15 mouse cellular contexts compared by ENCODE assay signal in genomic region chr16:86501074-86501952, GRCm38 (mm10).
DNase-seq lines count a peak whose midpoint lies in the region; ATAC-seq lines count a peak whose summit lies in the region.
"Had no signal": no experiment of that assay in that cellular context is flagged by ENCODE, and none has a peak within 500 bp of the region (broad histone marks: within the 10 kb centered on the region; RNA-seq: fewer than 3 reads in every experiment).

No protein-coding gene starts in this region.

- no peaks in the 10 kb centered on the region for H3K27me3 ChIP-seq in lung, embryonic 15.5 days
- H3K27me3 ChIP-seq: liver, embryonic 13.5 days; neural tube, embryonic 13.5 days had no signal

- DNase-seq in kidney, adult 11 months: peak; percentile 27
- DNase-seq in kidney, postnatal 4 days: no peak
- DNase-seq in lung, postnatal 4 days: no peak
- DNase-seq in heart, postnatal 14 days: peak; percentile 2 to 7
- DNase-seq in skeletal muscle tissue, adult 2 months (ENCODE audit: low read depth, low spot score): peak; percentile 52
- DNase-seq in thymus, postnatal 14 days: no peak
- DNase-seq: adrenal gland, postnatal 14 days; cerebellum, adult 9-11 months; gastrocnemius, postnatal 14 days; liver, embryonic 13.5 days; right cerebral cortex, postnatal 4 days; thymus, adult 2 months had no signal

- ATAC-seq in lung, embryonic 15.5 days (ENCODE audit: borderline replicate concordance, extremely low read depth, low FRiP score, low TSS enrichment): peak; percentile 76
- ATAC-seq: hindbrain, embryonic 16.5 days had no signal

- no peak overlapping the region for H3K4me2 ChIP-seq in lung, embryonic 15.5 days
- H3K4me2 ChIP-seq: liver, embryonic 13.5 days; neural tube, embryonic 13.5 days had no signal

- 19% methylated on average over 3 of the region's 3 CpGs for WGBS in lung, embryonic 15.5 days

- intact Hi-C loops in heart, postnatal 14 days (cut with DNase I): no loop called here

- H3K9ac ChIP-seq in lung, embryonic 15.5 days: no peak overlapping the region
- H3K9ac ChIP-seq: liver, embryonic 13.5 days; neural tube, embryonic 13.5 days had no signal

- H3K9me3 ChIP-seq in lung, embryonic 15.5 days: no peaks in the 10 kb centered on the region
- H3K9me3 ChIP-seq: liver, embryonic 13.5 days; neural tube, embryonic 13.5 days had no signal

- peak overlapping the region; percentile 53 for H3K27ac ChIP-seq in lung, embryonic 15.5 days
- H3K27ac ChIP-seq: liver, embryonic 13.5 days; neural tube, embryonic 13.5 days had no signal

- no peak overlapping the region for H3K4me3 ChIP-seq in lung, embryonic 15.5 days
- H3K4me3 ChIP-seq: liver, embryonic 13.5 days; neural tube, embryonic 13.5 days had no signal

- no peaks in the 10 kb centered on the region for H3K36me3 ChIP-seq in lung, embryonic 15.5 days
- H3K36me3 ChIP-seq: liver, embryonic 13.5 days; neural tube, embryonic 13.5 days had no signal

- H3K4me1 ChIP-seq in lung, embryonic 15.5 days: peaks cover 6% of the 10 kb centered on the region; the same call in 1 of the 2 replicates
- H3K4me1 ChIP-seq: liver, embryonic 13.5 days; neural tube, embryonic 13.5 days had no signal

Comparison
In these comparisons a context has a peak if more than half of its experiments do, and no peak if none do; other contexts are left out.
1. DNase-seq: peak in kidney, adult 11 months (single experiment), heart, postnatal 14 days (2 of 2) and skeletal muscle tissue, adult 2 months (single experiment); none in kidney, postnatal 4 days (0 of 2), lung, postnatal 4 days (0 of 2) and thymus, postnatal 14 days (single experiment).